Mouse (Mus musculus): Measurements from ENCODE around the gene Prkcb.

Prkcb gene

GRCm38 (mm10) chr7:122499743-122500597 is 211.4 kb downstream of the Prkcb start:
- DNase-seq (ENCODE audit: inconsistent age in 2 of 2, low spot score in 1 of 2), result no peak

- no peak for DNase-seq (ENCODE audit: inconsistent age in 2 of 2, low spot score in 1 of 2)
These were observed 217.9 kb downstream of the Prkcb start for GRCm38 (mm10) chr7:122506467-122506866.

GRCm38 (mm10) chr7:122509903-122510302 is 221.4 kb downstream of the Prkcb start:
- no peak for DNase-seq (ENCODE audit: inconsistent age in 2 of 2, low spot score in 1 of 2)

- no peak for DNase-seq (ENCODE audit: inconsistent age in 2 of 2, low spot score in 1 of 2)
These were observed 223.9 kb downstream of the Prkcb start for GRCm38 (mm10) chr7:122512430-122512966.

- no peak for DNase-seq (ENCODE audit: inconsistent age in 2 of 2, low spot score in 1 of 2)
These were observed 232.5 kb downstream of the Prkcb start for GRCm38 (mm10) chr7:122520850-122521638.

GRCm38 (mm10) chr7:122528201-122528600 is 239.7 kb downstream of the Prkcb start:
- no peak for DNase-seq (ENCODE audit: inconsistent age in 2 of 2, low spot score in 1 of 2)

GRCm38 (mm10) chr7:122528646-122529045 is 240.1 kb downstream of the Prkcb start:
- no peak for DNase-seq (ENCODE audit: inconsistent age in 2 of 2, low spot score in 1 of 2)

- no peak for DNase-seq (ENCODE audit: inconsistent age in 2 of 2, low spot score in 1 of 2)
These were observed 245.2 kb downstream of the Prkcb start for GRCm38 (mm10) chr7:122533566-122534360.

- no peak for DNase-seq (ENCODE audit: inconsistent age in 2 of 2, low spot score in 1 of 2)
These were observed 256.1 kb downstream of the Prkcb start for GRCm38 (mm10) chr7:122544616-122545015.

- no peak for DNase-seq (ENCODE audit: inconsistent age in 2 of 2, low spot score in 1 of 2)
These were observed 268.1 kb downstream of the Prkcb start for GRCm38 (mm10) chr7:122556575-122557140.

GRCm38 (mm10) chr7:122558085-122558811 is 269.7 kb downstream of the Prkcb start:
- no peak for DNase-seq (ENCODE audit: inconsistent age in 2 of 2, low spot score in 1 of 2)

GRCm38 (mm10) chr7:122558912-122559311 is 270.4 kb downstream of the Prkcb start:
- DNase-seq (ENCODE audit: inconsistent age in 2 of 2, low spot score in 1 of 2), result no peak

- peak; percentile 16 to 51 for DNase-seq (ENCODE audit: inconsistent age in 2 of 2, low spot score in 1 of 2)
These were observed 274.0 kb downstream of the Prkcb start for GRCm38 (mm10) chr7:122562586-122562985.

- no peak for DNase-seq (ENCODE audit: inconsistent age in 2 of 2, low spot score in 1 of 2)
These were observed 276.8 kb downstream of the Prkcb start for GRCm38 (mm10) chr7:122565371-122565770.

GRCm38 (mm10) chr7:122566011-122566410 is 277.5 kb downstream of the Prkcb start:
- DNase-seq (ENCODE audit: inconsistent age in 2 of 2, low spot score in 1 of 2), result no peak

GRCm38 (mm10) chr7:122568787-122569186 is 280.2 kb downstream of the Prkcb start:
- DNase-seq (ENCODE audit: inconsistent age in 2 of 2, low spot score in 1 of 2), result no peak

GRCm38 (mm10) chr7:122570407-122570806 is 281.9 kb downstream of the Prkcb start:
- DNase-seq (ENCODE audit: inconsistent age in 2 of 2, low spot score in 1 of 2), result no peak

GRCm38 (mm10) chr7:122573101-122573635 is 284.6 kb downstream of the Prkcb start:
- DNase-seq (ENCODE audit: inconsistent age in 2 of 2, low spot score in 1 of 2), result no peak

- no peak for DNase-seq (ENCODE audit: inconsistent age in 2 of 2, low spot score in 1 of 2)
These were observed 285.9 kb downstream of the Prkcb start for GRCm38 (mm10) chr7:122574418-122574817.

- DNase-seq (ENCODE audit: inconsistent age in 2 of 2, low spot score in 1 of 2), result no peak
These were observed 286.5 kb downstream of the Prkcb start for GRCm38 (mm10) chr7:122575056-122575455.

Measured in adrenal gland, adult (tissue).